Mouse (Mus musculus): ENCODE data around the gene Cdk5rap3. TPM values are rescaled to one million over a fixed set of nuclear protein-coding genes. Genes with fewer than 3 reads are reported as not detected.

Gene Cdk5rap3
- polyA plus RNA-seq (2012; rRNA removed), result 19.3 and 21.0 TPM in 2 replicates

GRCm38 (mm10) chr11:96916044-96916884 lies at the start of gene Cdk5rap3:
Gene Cdk5rap3 (minus strand): TSS chr11:96916496.

DNA sequence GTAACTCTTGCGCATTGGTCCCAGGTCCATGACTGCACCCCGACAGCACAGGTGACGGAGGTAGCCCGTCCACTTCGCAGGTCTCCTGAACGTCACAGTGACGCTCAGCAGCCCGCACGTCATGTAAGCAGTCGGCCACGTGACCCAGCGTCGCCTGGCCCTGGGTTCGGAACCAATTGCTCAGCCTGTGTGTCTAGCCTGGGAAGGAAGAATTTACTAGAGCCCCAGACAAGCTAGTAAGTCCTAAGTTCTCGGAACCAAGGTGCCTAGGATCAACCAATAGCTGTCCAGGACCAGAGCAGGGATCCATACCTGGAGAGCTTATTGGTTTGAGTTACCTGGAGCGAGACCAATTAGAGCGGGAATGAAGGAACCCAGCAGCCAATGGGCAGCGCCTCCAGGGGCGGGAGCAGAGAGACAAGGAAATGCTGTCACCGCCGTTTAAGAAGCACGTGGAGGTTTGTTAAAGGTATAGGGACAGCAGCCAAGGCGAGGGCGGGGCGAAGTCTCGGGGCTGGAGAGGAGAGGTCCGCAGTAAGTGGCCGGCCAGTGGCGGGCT lies 27.5 kb upstream of the Cdk5rap3 start, which contains the start of gene Pnpo:
Gene Pnpo, minus strand, starts transcription at position 241 of the 559 bp plus-strand sequence.

DNA sequence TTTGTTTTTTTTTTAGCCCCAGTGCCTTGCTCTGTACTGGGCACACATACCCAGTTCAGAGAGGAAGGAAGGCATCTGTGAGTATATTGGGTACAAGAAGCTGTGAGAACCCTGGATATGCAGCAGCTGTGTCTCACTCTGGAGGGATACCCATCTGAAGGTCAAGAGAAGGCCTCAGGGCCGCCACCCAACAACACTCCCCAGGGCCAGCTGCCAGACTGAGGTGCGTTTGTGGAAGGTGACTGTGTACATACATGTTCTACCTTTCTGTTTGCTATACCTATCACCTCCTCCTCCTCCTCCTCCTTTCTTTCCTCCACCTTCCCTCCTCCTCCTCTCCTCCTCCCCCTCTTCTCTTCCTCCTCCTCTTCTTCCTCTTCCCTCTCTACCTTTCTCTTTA lies 11.8 kb upstream of the Cdk5rap3 start, which contains the start of gene Prr15l:
Gene Prr15l, plus strand, starts transcription at position 17 of the 400 bp plus-strand sequence.

Other genes starting within 250 kb of the Cdk5rap3 start
- gene Snx11, start 138.9 kb downstream of the Cdk5rap3 start, polyA plus RNA-seq (2012; rRNA removed), result 7.9 and 10.8 TPM in 2 replicates
- gene Cbx1, start 127.4 kb downstream of the Cdk5rap3 start, polyA plus RNA-seq (2012; rRNA removed), result 26.4 and 28.4 TPM in 2 replicates
- 14.4 and 16.3 TPM in 2 replicates for gene Nfe2l1, start 86.5 kb downstream of the Cdk5rap3 start, polyA plus RNA-seq (2012; rRNA removed)
- 9.9 and 10.1 TPM in 2 replicates for gene Copz2, start 66.6 kb downstream of the Cdk5rap3 start, polyA plus RNA-seq (2012; rRNA removed)
- gene Prr15l, start 11.6 kb upstream of the Cdk5rap3 start, polyA plus RNA-seq (2012; rRNA removed), result 1.9 and 2.2 TPM in 2 replicates
- 314 and 383 TPM in 2 replicates for gene Pnpo, start 27.5 kb upstream of the Cdk5rap3 start, polyA plus RNA-seq (2012; rRNA removed)
- 6.3 and 8.3 TPM in 2 replicates for gene Sp2, start 66.5 kb upstream of the Cdk5rap3 start, polyA plus RNA-seq (2012; rRNA removed)
- gene Sp6, start 96.9 kb upstream of the Cdk5rap3 start, polyA plus RNA-seq (2012; rRNA removed), result 0.03 and 0.08 TPM in 2 replicates
- 5.3 and 5.8 TPM in 2 replicates for gene Scrn2, start 113.4 kb upstream of the Cdk5rap3 start, polyA plus RNA-seq (2012; rRNA removed)
- gene Lrrc46, start 124.9 kb upstream of the Cdk5rap3 start, polyA plus RNA-seq (2012; rRNA removed), result 0.24 and 0.27 TPM in 2 replicates
- gene Mrpl10, start 125.1 kb upstream of the Cdk5rap3 start, polyA plus RNA-seq (2012; rRNA removed), result 25.7 and 31.4 TPM in 2 replicates
- gene Osbpl7, start 134.1 kb upstream of the Cdk5rap3 start, polyA plus RNA-seq (2012; rRNA removed), result 2.5 and 3.3 TPM in 2 replicates
- gene Tbx21, start 198.8 kb upstream of the Cdk5rap3 start, polyA plus RNA-seq (2012; rRNA removed), result 0.02 and 0.03 TPM in 2 replicates
- 2.3 and 2.6 TPM in 2 replicates for gene Tbkbp1, start 235.0 kb upstream of the Cdk5rap3 start, polyA plus RNA-seq (2012; rRNA removed)